Mouse (Mus musculus) E14TG2a.4 (cell line): ENCODE data around the gene Gch1.

Experiments
- CTCF ChIP-seq: conservative IDR thresholded peaks from 2 replicates; pipeline ENCODE4 v1.5.1; 2014; ENCODE audit warnings: low read length
- NANOG ChIP-seq: IDR thresholded peaks from 2 replicates; pipeline ENCODE4 v1.6.1; 2014; ENCODE audit warnings: borderline replicate concordance, low read length, mixed read lengths
- POU5F1 ChIP-seq: IDR thresholded peaks from 2 replicates; pipeline ENCODE4 v1.6.1; 2014; ENCODE audit warnings: low read length, borderline replicate concordance

GRCm38 (mm10) chr14:47105755-47106154 is 83.5 kb downstream of the Gch1 start:
- no peak for TF ChIP-seq NANOG
- TF ChIP-seq CTCF = no peak
- TF ChIP-seq POU5F1 = no peak
